Mouse (Mus musculus): ENCODE results near the gene Zfpm1. TPM values are rescaled to one million over a fixed set of nuclear protein-coding genes. Genes with fewer than 3 reads are reported as not detected.
"Not testable (repeated sequence)": the region's sequence is repeated elsewhere in the genome, so short reads cannot be mapped to it uniquely, and the experiment has no call there.

Zfpm1 gene
- polyA plus RNA-seq, 1 experiment from 2014 or later, result 1.5 TPM

GRCm38 (mm10) chr8:122322126-122322525 lies 40.2 kb downstream of the Zfpm1 start:
- DNase-seq (ENCODE audit: low spot score), result no peak
- Histone ChIP-seq H3K4me3 (no peak overlapping the region), H3K9me3 (replicated peaks) (no peaks in the 10 kb centered on the region), H3K4me1 (peaks cover 88% of the 10 kb centered on the region), H3K27ac (replicated peaks) (peak overlapping the region; percentile 52; the same call in 1 of the 2 replicates), H3K27me3 (ENCODE audit: low read depth, poor library complexity, severe bottlenecking) (peaks cover 46% of the 10 kb centered on the region), H3K36me3 (no peaks in the 10 kb centered on the region)
- 92% methylated on average over 7 of the region's 7 CpGs for WGBS

DNA sequence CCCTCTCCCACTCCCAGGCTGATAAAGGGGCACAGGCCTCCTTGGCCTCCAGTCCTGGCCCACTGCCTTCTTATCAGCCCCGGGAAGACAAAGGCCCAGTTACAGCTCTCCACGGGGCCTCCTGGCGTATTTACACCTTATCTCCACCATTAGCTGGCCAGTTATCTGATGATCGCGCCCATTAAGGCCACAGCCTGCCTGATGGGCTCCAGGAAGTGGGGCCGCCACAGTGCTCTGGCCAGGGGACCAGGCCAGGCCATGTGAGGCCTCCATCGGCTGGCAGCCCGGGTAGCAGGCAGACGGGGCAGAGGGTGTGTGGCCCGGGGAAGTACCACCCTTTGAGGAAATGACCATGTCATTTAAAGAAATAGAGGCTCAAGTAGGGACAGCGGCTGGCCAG lies 40.9 kb downstream of the Zfpm1 start:
- Histone ChIP-seq H3K36me3 (no peaks in the 10 kb centered on the region), H3K4me1 (peaks cover 82% of the 10 kb centered on the region), H3K27ac (replicated peaks) (peak overlapping the region; percentile 52), H3K9me3 (replicated peaks) (no peaks in the 10 kb centered on the region), H3K27me3 (ENCODE audit: low read depth, poor library complexity, severe bottlenecking) (peaks cover 51% of the 10 kb centered on the region), H3K4me3 (no peak overlapping the region)
- no peak for DNase-seq (ENCODE audit: low spot score)
- 65% methylated on average over 11 of the region's 11 CpGs for WGBS

- DNase-seq (ENCODE audit: low spot score); H3K36me3 ChIP-seq; H3K9me3 ChIP-seq (replicated peaks): not testable (repeated sequence)
- peaks cover 79% of the 10 kb centered on the region for H3K4me1 ChIP-seq
- WGBS, result 12% methylated on average over 13 of the region's 13 CpGs
- peaks cover 61% of the 10 kb centered on the region for H3K27me3 ChIP-seq (ENCODE audit: low read depth, poor library complexity, severe bottlenecking)
- peak overlapping the region; percentile 12; the same call in 1 of the 2 replicates for H3K4me3 ChIP-seq
- H3K27ac ChIP-seq (replicated peaks), result peak overlapping the region; percentile 50
Observed at GRCm38 (mm10) chr8:122323951-122324402, 42.0 kb downstream of the Zfpm1 start.

- H3K9me3 ChIP-seq (replicated peaks), result no peaks in the 10 kb centered on the region
- H3K27me3 ChIP-seq (ENCODE audit: low read depth, poor library complexity, severe bottlenecking), result peaks cover 66% of the 10 kb centered on the region
- no peak overlapping the region for H3K27ac ChIP-seq (replicated peaks)
- peaks cover 72% of the 10 kb centered on the region for H3K4me1 ChIP-seq
- 73% methylated on average over 2 of the region's 2 CpGs for WGBS
- H3K4me3 ChIP-seq, result no peak overlapping the region
- H3K36me3 ChIP-seq, result no peaks in the 10 kb centered on the region
- no peak for DNase-seq (ENCODE audit: low spot score)
Observed at GRCm38 (mm10) chr8:122325196-122325595, 43.3 kb downstream of the Zfpm1 start.

DNA sequence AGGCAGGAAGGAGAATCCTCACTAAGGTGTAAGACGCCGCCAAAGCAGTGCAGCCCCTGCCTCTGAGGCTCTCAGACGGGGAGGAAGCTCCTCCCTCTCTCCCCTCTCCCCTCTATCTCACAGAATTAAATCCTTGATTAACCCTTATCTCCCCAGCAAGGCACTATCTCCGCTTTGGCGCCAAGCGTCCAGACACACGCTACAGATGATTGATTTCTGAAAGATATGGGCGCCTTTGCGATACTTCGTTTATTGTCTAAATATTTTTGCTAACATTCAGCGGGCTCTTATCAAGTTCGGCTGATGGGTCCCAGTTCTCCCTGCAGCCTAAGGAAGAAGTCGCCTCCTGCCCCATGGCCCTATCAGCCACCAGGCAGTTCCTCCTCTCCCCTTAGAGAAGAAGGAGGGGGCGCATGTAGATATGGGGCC lies 44.2 kb downstream of the Zfpm1 start:
- H3K9me3 ChIP-seq (replicated peaks), result no peaks in the 10 kb centered on the region
- no peaks in the 10 kb centered on the region for H3K36me3 ChIP-seq
- WGBS, result 11% methylated on average over 14 of the region's 14 CpGs
- H3K27me3 ChIP-seq (ENCODE audit: low read depth, poor library complexity, severe bottlenecking), result peaks cover 68% of the 10 kb centered on the region
- H3K27ac ChIP-seq (replicated peaks), result peak overlapping the region; percentile 50; the same call in 1 of the 2 replicates
- H3K4me1 ChIP-seq, result peaks cover 64% of the 10 kb centered on the region
- peak overlapping the region; percentile 31; the same call in 1 of the 2 replicates for H3K4me3 ChIP-seq
- DNase-seq (ENCODE audit: low spot score), result no peak

DNA sequence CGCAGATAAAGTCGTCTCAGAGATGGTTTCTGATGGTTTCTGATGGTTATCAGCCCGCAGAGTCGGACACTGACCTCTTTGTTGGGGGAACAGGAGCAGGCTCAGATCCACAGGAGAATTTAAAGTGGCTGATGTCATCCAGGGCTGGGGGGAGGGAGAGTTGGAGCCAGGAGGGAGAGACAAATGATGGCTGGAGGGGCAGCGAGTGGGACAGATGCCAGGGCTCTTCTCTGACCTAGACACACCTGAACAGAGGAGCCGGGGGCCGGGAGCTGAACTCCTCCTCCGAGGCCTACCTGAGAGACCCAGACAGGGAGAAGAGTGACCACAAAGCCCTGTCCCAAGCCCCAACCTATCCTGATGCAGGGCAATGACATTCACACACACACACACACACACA lies 47.1 kb downstream of the Zfpm1 start:
- Histone ChIP-seq H3K4me3 (no peak overlapping the region), H3K4me1 (peaks cover 41% of the 10 kb centered on the region), H3K27me3 (ENCODE audit: low read depth, poor library complexity, severe bottlenecking) (peaks cover 62% of the 10 kb centered on the region), H3K27ac (replicated peaks) (no peak overlapping the region), H3K9me3 (replicated peaks) (no peaks in the 10 kb centered on the region), H3K36me3 (no peaks in the 10 kb centered on the region)
- WGBS, result 81% methylated on average over 8 of the region's 8 CpGs
- DNase-seq (ENCODE audit: low spot score), result no peak

- Histone ChIP-seq H3K27me3 (ENCODE audit: low read depth, poor library complexity, severe bottlenecking) (peaks cover 65% of the 10 kb centered on the region), H3K27ac (replicated peaks) (peak overlapping the region; percentile 55; the same call in 1 of the 2 replicates), H3K4me3 (no peak overlapping the region), H3K4me1 (peaks cover 35% of the 10 kb centered on the region), H3K9me3 (replicated peaks) (no peaks in the 10 kb centered on the region), H3K36me3 (no peaks in the 10 kb centered on the region)
- WGBS, result 80% methylated on average over 22 of the region's 22 CpGs
- DNase-seq (ENCODE audit: low spot score), result no peak
Observed at GRCm38 (mm10) chr8:122329553-122330239, 47.8 kb downstream of the Zfpm1 start.

- H3K4me3 ChIP-seq, result no peak overlapping the region
- H3K27ac ChIP-seq (replicated peaks), result peak overlapping the region; percentile 55
- peaks cover 32% of the 10 kb centered on the region for H3K4me1 ChIP-seq
- 74% methylated on average over 12 of the region's 12 CpGs for WGBS
- peaks cover 65% of the 10 kb centered on the region for H3K27me3 ChIP-seq (ENCODE audit: low read depth, poor library complexity, severe bottlenecking)
- no peak for DNase-seq (ENCODE audit: low spot score)
- H3K36me3 ChIP-seq, result 0 out of 2 replicates have a peak, but pooled peaks cover 2% of the 10 kb centered on the region
- no peaks in the 10 kb centered on the region for H3K9me3 ChIP-seq (replicated peaks)
Observed at GRCm38 (mm10) chr8:122330446-122331133, 48.6 kb downstream of the Zfpm1 start.

DNA sequence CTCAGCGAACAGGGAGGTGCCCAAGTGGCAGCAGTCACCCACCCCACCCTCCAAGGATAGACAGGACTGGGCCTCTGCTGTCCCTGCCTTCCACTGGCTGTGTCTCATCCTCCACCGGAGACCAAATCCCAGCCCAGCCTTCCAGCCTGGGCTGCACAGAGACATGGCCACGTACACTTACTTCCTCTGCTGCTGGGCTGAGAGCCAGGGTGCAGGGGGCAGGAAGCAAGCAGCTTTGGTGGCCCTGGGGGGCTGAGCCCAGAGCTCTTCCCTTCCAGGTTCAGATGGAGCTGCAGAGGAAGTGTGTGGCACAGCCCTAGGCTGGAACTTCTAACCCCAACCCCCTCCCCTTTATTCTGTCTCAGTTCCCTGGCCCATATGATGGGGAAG lies 49.2 kb downstream of the Zfpm1 start:
- DNase-seq (ENCODE audit: low spot score), result no peak
- 74% methylated on average over 3 of the region's 3 CpGs for WGBS
- Histone ChIP-seq H3K36me3 (0 out of 2 replicates have a peak, but pooled peaks cover 2% of the 10 kb centered on the region), H3K4me1 (peaks cover 32% of the 10 kb centered on the region), H3K4me3 (no peak overlapping the region), H3K27ac (replicated peaks) (peak overlapping the region; percentile 46), H3K9me3 (replicated peaks) (no peaks in the 10 kb centered on the region), H3K27me3 (ENCODE audit: low read depth, poor library complexity, severe bottlenecking) (peaks cover 66% of the 10 kb centered on the region)

DNA sequence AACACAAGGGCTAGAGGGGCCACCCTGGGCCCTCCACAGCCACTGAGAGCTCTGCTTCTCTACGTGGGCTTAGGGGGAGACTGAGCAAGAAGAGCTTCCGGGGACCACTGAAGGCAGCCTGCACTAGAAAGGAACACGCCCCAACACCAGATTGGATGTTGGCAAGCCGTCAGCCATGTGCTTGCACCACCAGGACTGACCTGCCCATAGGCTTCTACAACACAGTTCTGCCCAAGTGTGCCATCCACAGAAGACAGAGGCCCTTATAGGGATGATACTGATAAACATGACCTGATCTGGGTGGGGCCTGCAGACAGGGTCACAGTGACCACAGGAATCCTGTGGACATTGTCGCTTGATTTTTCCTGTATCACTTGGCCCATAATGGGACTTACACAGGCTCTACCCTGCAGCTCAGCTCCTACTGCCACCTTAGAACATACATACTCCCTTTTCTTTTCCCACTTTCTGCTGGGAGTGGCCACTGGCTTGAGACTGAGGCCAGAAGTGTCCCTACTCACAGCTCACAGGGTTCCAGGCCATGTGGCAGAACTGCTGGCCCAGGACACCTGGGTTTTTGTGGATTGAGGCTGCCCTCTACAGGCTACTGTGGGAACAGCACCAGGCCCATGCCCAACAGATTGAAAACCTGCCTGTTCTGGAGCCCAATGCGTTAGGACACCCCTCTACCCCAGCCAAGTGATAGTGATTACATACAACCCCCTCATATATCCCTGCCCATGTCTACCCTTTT lies 51.0 kb downstream of the Zfpm1 start:
- Histone ChIP-seq H3K4me1 (peaks cover 37% of the 10 kb centered on the region), H3K27ac (replicated peaks) (0 out of 2 replicates have a peak overlapping the region, but pooled peaks have one; percentile 13), H3K36me3 (peaks cover 5% of the 10 kb centered on the region; the same call in 1 of the 2 replicates), H3K9me3 (replicated peaks) (no peaks in the 10 kb centered on the region), H3K4me3 (no peak overlapping the region), H3K27me3 (ENCODE audit: low read depth, poor library complexity, severe bottlenecking) (peaks cover 70% of the 10 kb centered on the region)
- peak; percentile 83 for DNase-seq (ENCODE audit: low spot score)
- WGBS, result 73% methylated on average over 6 of the region's 6 CpGs

- no peak for DNase-seq (ENCODE audit: low spot score)
- Histone ChIP-seq H3K36me3 (peaks cover 5% of the 10 kb centered on the region; the same call in 1 of the 2 replicates), H3K4me3 (no peak overlapping the region), H3K9me3 (replicated peaks) (no peaks in the 10 kb centered on the region), H3K27ac (replicated peaks) (no peak overlapping the region), H3K4me1 (peaks cover 33% of the 10 kb centered on the region), H3K27me3 (ENCODE audit: low read depth, poor library complexity, severe bottlenecking) (peaks cover 70% of the 10 kb centered on the region)
- 76% methylated on average over 7 of the region's 7 CpGs for WGBS
Observed at GRCm38 (mm10) chr8:122333531-122333930, 51.6 kb downstream of the Zfpm1 start.

GRCm38 (mm10) chr8:122334791-122335490 lies 53.0 kb downstream of the Zfpm1 start:
- no peak for DNase-seq (ENCODE audit: low spot score)
- no peaks in the 10 kb centered on the region for H3K9me3 ChIP-seq (replicated peaks)
- H3K27ac ChIP-seq (replicated peaks), result no peak overlapping the region
- peak overlapping the region; percentile 71; the same call in 1 of the 2 replicates for H3K4me3 ChIP-seq
- peaks cover 78% of the 10 kb centered on the region for H3K27me3 ChIP-seq (ENCODE audit: low read depth, poor library complexity, severe bottlenecking)
- peaks cover 5% of the 10 kb centered on the region; the same call in 1 of the 2 replicates for H3K36me3 ChIP-seq
- WGBS, result 84% methylated on average over 13 of the region's 13 CpGs
- peaks cover 25% of the 10 kb centered on the region for H3K4me1 ChIP-seq

Measured in midbrain, embryonic 10.5 days (tissue).